Mouse (Mus musculus): ENCODE measurements at regions not wholly inside any gene's neighbourhood (a gene's known extent, or its start where the extent isn't known, plus 50 kb on each side); places are given as distances from the start of the nearest gene placed in this dataset.

DNA sequence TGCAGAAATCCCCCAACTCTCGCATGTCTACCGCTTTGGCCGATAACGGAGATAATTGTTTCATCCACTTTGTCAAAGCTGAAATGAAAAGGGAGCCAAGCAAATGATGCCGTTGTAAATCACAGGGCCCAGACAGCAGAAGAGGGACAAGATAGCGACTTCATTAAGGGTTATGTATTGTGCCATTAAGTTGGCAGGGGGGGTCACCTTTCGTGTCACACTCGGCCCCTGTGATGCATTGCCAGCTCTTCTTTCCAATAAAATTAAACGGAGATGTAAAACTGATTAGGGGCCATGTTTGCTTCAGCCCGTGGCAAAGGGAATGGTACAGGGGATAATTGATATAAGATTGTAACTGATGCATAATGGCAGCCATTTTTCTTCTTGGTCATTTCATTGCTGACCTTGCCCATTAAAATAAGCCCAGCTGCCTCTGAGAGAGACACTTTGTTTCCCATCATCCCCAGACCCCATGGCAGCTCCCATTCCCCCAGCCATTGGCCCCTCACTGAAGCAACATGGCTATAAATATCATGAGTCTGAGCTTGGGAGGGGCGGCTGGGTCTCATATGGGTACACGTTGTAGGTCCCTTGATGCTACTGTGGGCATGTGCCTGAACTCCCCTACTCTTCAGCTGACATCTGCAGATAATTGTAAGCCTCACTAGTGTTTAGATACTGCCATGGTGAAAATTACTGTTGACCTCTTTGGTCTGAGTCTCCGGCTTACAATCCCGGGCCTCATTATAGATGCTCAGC lies 313.0 kb downstream of the Gm45692 start:
- H3K9ac ChIP-seq (ENCODE audit: low read depth, low read length, severe bottlenecking), result no peak overlapping the region
- no peak for TF ChIP-seq POLR2A (IDR thresholded peaks at IDR 0.05; ENCODE audit: borderline replicate concordance, extremely low read depth, insufficient read depth, insufficient read length)
- H3K36me3 ChIP-seq (ENCODE audit: control insufficient read depth, insufficient read depth, low read length), result no peaks in the 10 kb centered on the region
- DNase-seq (ENCODE audit: low spot score) (no peak), ATAC-seq (ENCODE audit: low FRiP score, low read depth) (no peak)
- H3K27me3 ChIP-seq (ENCODE audit: control insufficient read depth, insufficient read depth, low read length), result no peaks in the 10 kb centered on the region
- 82% methylated on average over 14 of the region's 14 CpGs for WGBS
- H3K9me3 ChIP-seq (ENCODE audit: control insufficient read depth, low read length), result no peaks in the 10 kb centered on the region
- no peak overlapping the region for H3K4me3 ChIP-seq (replicated peaks; ENCODE audit: low read length)
- no peak overlapping the region for H3K27ac ChIP-seq (replicated peaks; ENCODE audit: low read depth, low read length)
- no peaks in the 10 kb centered on the region for H3K4me1 ChIP-seq (ENCODE audit: control insufficient read depth, insufficient read depth, low read length)
- H3K4me2 ChIP-seq (replicated peaks; ENCODE audit: low read depth, low read length, severe bottlenecking), result no peak overlapping the region

DNA sequence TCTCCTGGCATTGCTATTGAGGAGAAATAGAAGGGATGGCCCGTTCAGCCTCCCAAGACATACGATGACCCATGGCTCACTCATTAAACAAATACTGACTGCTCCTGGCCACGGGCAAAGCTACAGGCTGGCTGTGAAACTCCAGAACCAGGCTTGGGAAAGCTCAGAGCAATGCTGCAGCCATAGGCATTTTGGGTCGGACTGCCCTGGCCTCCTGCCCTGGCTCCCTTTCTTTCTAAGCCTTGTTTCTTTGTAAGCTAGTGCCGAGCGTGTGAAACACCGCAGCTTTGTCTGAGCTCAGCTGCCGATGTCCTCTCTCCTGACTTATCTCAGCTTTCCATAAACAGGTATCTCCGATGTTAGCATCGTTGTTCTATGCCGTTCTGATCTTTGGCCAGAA lies 316.9 kb downstream of the Gm45692 start:
- Histone ChIP-seq H3K36me3 (ENCODE audit: control insufficient read depth, insufficient read depth, low read length) (no peaks in the 10 kb centered on the region), H3K4me3 (replicated peaks; ENCODE audit: low read length) (no peak overlapping the region), H3K27ac (replicated peaks; ENCODE audit: low read depth, low read length) (no peak overlapping the region), H3K4me1 (ENCODE audit: control insufficient read depth, insufficient read depth, low read length) (no peaks in the 10 kb centered on the region), H3K4me2 (replicated peaks; ENCODE audit: low read depth, low read length, severe bottlenecking) (no peak overlapping the region), H3K27me3 (ENCODE audit: control insufficient read depth, insufficient read depth, low read length) (no peaks in the 10 kb centered on the region), H3K9me3 (ENCODE audit: control insufficient read depth, low read length) (no peaks in the 10 kb centered on the region), H3K9ac (ENCODE audit: low read depth, low read length, severe bottlenecking) (no peak overlapping the region)
- DNase-seq (ENCODE audit: low spot score), result no peak
- ATAC-seq (ENCODE audit: low FRiP score, low read depth), result no peak
- TF ChIP-seq POLR2A (IDR thresholded peaks at IDR 0.05; ENCODE audit: borderline replicate concordance, extremely low read depth, insufficient read depth, insufficient read length), result no peak
- 96% methylated on average over 11 of the region's 11 CpGs for WGBS

DNA sequence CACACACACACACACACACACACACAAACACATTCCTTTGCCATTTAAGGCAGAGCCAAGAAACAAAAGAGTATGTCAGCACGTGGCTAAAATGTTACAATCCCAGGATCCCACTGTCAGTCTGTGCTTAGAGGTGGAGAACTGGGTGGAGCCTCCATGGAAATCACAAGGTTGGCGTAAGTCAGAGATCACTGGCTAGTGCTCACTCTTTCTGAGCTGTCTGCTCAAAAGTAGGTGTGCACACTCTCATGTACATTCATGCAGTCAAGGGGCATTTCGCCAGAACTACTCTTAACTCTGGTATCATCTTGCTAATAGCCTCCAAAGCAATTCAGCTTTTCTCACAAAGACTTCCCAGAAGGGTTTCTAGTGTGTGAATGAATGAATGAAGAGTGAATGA lies 318.2 kb downstream of the Gm45692 start:
- H3K27ac ChIP-seq (replicated peaks; ENCODE audit: low read depth, low read length), result no peak overlapping the region
- no peaks in the 10 kb centered on the region for H3K4me1 ChIP-seq (ENCODE audit: control insufficient read depth, insufficient read depth, low read length)
- H3K9ac ChIP-seq (ENCODE audit: low read depth, low read length, severe bottlenecking), result no peak overlapping the region
- H3K4me3 ChIP-seq (replicated peaks; ENCODE audit: low read length), result no peak overlapping the region
- no peak for DNase-seq (ENCODE audit: low spot score)
- no peaks in the 10 kb centered on the region for H3K36me3 ChIP-seq (ENCODE audit: control insufficient read depth, insufficient read depth, low read length)
- H3K9me3 ChIP-seq (ENCODE audit: control insufficient read depth, low read length), result no peaks in the 10 kb centered on the region
- no peak for ATAC-seq (ENCODE audit: low FRiP score, low read depth)
- no peak for TF ChIP-seq POLR2A (IDR thresholded peaks at IDR 0.05; ENCODE audit: borderline replicate concordance, extremely low read depth, insufficient read depth, insufficient read length)
- WGBS, result 71% methylated on average over 3 of the region's 3 CpGs
- no peak overlapping the region for H3K4me2 ChIP-seq (replicated peaks; ENCODE audit: low read depth, low read length, severe bottlenecking)
- H3K27me3 ChIP-seq (ENCODE audit: control insufficient read depth, insufficient read depth, low read length), result no peaks in the 10 kb centered on the region

DNA sequence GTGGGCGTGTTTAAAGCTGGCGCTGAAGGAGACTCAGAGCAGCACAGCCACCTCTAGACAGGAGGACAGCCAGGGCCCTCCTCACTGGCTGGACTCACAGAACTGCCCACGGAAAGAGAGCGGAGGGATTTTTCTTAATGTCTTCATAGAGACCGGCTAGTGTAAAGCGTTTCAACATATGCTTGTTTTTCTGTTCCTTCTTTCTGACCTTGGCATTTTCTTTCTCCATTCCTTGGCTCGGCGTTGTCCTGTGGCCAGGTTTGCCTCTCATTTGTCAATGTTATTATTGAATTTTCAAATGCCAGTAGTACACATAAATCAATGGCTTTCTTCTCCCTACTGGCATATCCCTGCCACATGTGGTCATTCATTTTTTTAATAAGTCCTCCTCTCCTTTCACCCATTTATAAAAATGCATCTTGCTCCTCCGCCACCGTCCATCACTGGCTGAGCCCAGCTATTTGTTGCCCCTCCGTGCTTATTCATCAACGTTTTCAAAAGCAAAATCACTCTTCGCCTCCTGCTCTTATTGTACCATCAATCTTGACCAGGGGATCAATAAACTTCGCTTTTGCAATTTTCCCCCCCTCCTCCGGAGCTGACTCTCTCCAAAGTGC lies 319.0 kb downstream of the Gm45692 start:
- Histone ChIP-seq H3K27me3 (ENCODE audit: control insufficient read depth, insufficient read depth, low read length) (no peaks in the 10 kb centered on the region), H3K36me3 (ENCODE audit: control insufficient read depth, insufficient read depth, low read length) (no peaks in the 10 kb centered on the region), H3K4me3 (replicated peaks; ENCODE audit: low read length) (no peak overlapping the region)

DNA sequence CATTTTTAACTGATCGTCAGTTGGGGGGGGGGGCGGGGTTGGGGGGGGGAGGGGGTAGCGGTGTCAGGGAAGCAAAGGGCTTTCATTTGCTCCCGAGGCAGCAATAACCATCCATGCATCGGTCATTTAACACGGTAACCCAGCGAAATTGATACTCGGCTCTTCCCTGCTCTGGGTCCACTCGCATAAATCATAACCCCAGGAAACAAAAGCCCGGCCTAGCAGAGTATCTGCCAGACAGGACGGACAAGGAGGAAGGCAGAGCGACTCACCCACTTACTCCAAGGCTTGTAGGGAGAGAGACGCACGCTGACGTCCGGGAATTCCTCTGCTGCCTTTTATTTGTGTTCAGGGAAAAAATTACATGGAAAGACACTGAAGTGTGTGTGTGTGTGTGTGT lies 319.5 kb downstream of the Gm45692 start:
- Histone ChIP-seq H3K4me3 (replicated peaks; ENCODE audit: low read length) (no peak overlapping the region), H3K27me3 (ENCODE audit: control insufficient read depth, insufficient read depth, low read length) (no peaks in the 10 kb centered on the region), H3K36me3 (ENCODE audit: control insufficient read depth, insufficient read depth, low read length) (no peaks in the 10 kb centered on the region), H3K9me3 (ENCODE audit: control insufficient read depth, low read length) (no peaks in the 10 kb centered on the region), H3K4me2 (replicated peaks; ENCODE audit: low read depth, low read length, severe bottlenecking) (peak overlapping the region; percentile 27; the same call in 1 of the 2 replicates), H3K4me1 (ENCODE audit: control insufficient read depth, insufficient read depth, low read length) (no peaks in the 10 kb centered on the region), H3K27ac (replicated peaks; ENCODE audit: low read depth, low read length) (no peak overlapping the region), H3K9ac (ENCODE audit: low read depth, low read length, severe bottlenecking) (no peak overlapping the region)
- 49% methylated on average over 16 of the region's 16 CpGs for WGBS
- no peak for DNase-seq (ENCODE audit: low spot score)
- no peak for TF ChIP-seq POLR2A (IDR thresholded peaks at IDR 0.05; ENCODE audit: borderline replicate concordance, extremely low read depth, insufficient read depth, insufficient read length)
- no peak for ATAC-seq (ENCODE audit: low FRiP score, low read depth)

More for the DNA sequence above, 319.0 kb downstream of the Gm45692 start:
- no peak for TF ChIP-seq POLR2A (IDR thresholded peaks at IDR 0.05; ENCODE audit: borderline replicate concordance, extremely low read depth, insufficient read depth, insufficient read length)
- no peaks in the 10 kb centered on the region for H3K4me1 ChIP-seq (ENCODE audit: control insufficient read depth, insufficient read depth, low read length)
- no peaks in the 10 kb centered on the region for H3K9me3 ChIP-seq (ENCODE audit: control insufficient read depth, low read length)
- no peak overlapping the region for H3K27ac ChIP-seq (replicated peaks; ENCODE audit: low read depth, low read length)
- peak overlapping the region; percentile 27; the same call in 1 of the 2 replicates for H3K4me2 ChIP-seq (replicated peaks; ENCODE audit: low read depth, low read length, severe bottlenecking)
- ATAC-seq (ENCODE audit: low FRiP score, low read depth) (no peak), DNase-seq (ENCODE audit: low spot score) (no peak)
- no peak overlapping the region for H3K9ac ChIP-seq (ENCODE audit: low read depth, low read length, severe bottlenecking)
- 70% methylated on average over 15 of the region's 15 CpGs for WGBS
